Mouse (Mus musculus) hematopoietic multipotent progenitor cell, adult 10-12 weeks (in vitro differentiated cells): ENCODE results near the gene Rab6a. TPM values are rescaled to one million over a fixed set of nuclear protein-coding genes. Genes with fewer than 3 reads are reported as not detected.

Source experiments
- polyA plus RNA-seq: library from polyadenylated mRNA; stranded (reverse); fragments of >175 nt; gene quantifications from 2 replicates; pipeline ENCODE4 v1.2.3, GENCODE M21; 2012; ENCODE audit warnings: low replicate concordance

Rab6a gene
- 16.2 and 29.3 TPM in 2 replicates for polyA plus RNA-seq

GRCm38 (mm10) chr7:100607214-100608129 lies at the start of gene Rab6a:
TSS of gene Rab6a (plus strand) at chr7:100607410.

GRCm38 (mm10) chr7:100608130-100608741 lies 1.0 kb downstream of the Rab6a start, which contains the start of gene Mrpl48:
TSS of gene Mrpl48 (minus strand) at chr7:100608301.

GRCm38 (mm10) chr7:100662231-100662630 lies 55.0 kb downstream of the Rab6a start, which contains the start of gene Plekhb1:
TSS of gene Plekhb1 (minus strand) at chr7:100662414.

Other genes starting within 250 kb of the Rab6a start
- gene C2cd3, start 235.2 kb upstream of the Rab6a start, polyA plus RNA-seq = 27.5 and 47.7 TPM in 2 replicates
- 27.9 and 30.1 TPM in 2 replicates for gene Ppme1, start 235.1 kb upstream of the Rab6a start, polyA plus RNA-seq
- 0.74 and 1.5 TPM in 2 replicates for gene Ucp3, start 134.4 kb upstream of the Rab6a start, polyA plus RNA-seq
- gene Ucp2, start 114.1 kb upstream of the Rab6a start, polyA plus RNA-seq = 1,213 and 1,443 TPM in 2 replicates
- 0.26 and 1.2 TPM in 2 replicates for gene Dnajb13, start 92.5 kb upstream of the Rab6a start, polyA plus RNA-seq
- 3.2 and 8.6 TPM in 2 replicates for gene Coa4, start 70.3 kb upstream of the Rab6a start, polyA plus RNA-seq
- 2.1 and 2.7 TPM in 2 replicates for gene Mrpl48, start 891 bp downstream of the Rab6a start, polyA plus RNA-seq
- 0.06 TPM in 1 of 2 replicates, not detected in the other for gene Plekhb1, start 55.0 kb downstream of the Rab6a start, polyA plus RNA-seq
- 58.8 and 71.9 TPM in 2 replicates for gene Fam168a, start 99.2 kb downstream of the Rab6a start, polyA plus RNA-seq